Mouse (Mus musculus): Measurements from ENCODE around the gene Tgfbr2.

Gene Tgfbr2

DNA sequence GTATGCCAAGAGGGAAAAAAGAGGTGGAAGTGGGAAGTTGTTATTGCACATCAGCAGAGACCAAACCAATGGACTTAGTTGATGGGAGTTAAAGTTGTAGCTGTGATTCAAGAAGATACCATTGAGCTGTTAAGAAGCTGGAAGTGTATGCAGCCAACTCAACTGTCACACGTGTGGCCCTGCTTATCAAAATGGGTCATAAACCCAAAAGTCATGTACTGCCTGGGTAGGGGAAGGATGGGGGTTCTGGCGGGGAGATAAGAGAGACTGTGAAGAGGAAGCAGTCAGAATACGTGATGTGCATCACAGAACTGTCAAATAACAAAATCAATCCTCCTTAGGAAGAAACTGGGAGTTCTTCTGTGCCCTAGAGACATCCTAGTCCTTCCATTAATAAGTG, 15.1 kb downstream of the Tgfbr2 start:
- no peak for DNase-seq (ENCODE audit: low spot score in 2 of 2)

DNA sequence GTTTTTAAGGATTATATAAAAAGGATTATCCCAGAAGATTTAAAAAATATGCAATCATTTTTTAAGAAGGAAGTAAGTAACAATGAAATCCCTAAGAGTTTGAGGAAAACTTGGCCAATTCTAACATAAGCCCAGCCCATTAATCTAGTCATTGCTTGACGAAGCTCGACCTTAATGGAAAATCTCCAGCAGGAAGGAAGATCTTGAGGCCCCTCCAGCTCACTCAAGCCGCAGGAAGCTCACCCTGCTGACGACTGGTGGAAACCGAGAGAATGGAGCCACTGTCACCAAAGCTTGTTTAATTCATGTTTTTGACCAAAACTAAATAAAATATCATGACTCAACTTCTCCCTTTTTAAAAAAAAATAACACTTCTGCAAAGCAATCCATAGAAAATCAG, 18.7 kb downstream of the Tgfbr2 start:
- no peak for DNase-seq (ENCODE audit: low spot score in 2 of 2)

DNA sequence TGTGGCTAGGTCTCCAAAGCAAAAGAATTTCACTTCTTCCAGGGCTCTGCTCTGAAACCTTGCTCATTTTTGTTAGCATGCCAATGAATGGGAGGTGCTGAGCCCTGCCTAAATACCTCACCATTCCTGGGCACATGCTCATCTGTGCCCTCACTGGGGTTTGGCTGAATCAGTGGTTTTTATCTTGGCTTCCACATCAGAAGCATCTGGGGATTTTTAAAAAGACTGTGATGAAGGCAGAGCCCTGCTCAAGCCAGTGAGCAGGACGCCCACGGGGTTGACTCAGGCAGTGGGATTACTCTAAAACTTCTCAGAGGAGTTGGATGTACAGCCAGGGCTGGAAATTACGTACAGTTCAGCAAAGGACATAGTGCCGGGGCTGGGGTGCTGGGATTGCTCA, 22.3 kb downstream of the Tgfbr2 start:
- DNase-seq (ENCODE audit: low spot score in 2 of 2) = no peak

DNA sequence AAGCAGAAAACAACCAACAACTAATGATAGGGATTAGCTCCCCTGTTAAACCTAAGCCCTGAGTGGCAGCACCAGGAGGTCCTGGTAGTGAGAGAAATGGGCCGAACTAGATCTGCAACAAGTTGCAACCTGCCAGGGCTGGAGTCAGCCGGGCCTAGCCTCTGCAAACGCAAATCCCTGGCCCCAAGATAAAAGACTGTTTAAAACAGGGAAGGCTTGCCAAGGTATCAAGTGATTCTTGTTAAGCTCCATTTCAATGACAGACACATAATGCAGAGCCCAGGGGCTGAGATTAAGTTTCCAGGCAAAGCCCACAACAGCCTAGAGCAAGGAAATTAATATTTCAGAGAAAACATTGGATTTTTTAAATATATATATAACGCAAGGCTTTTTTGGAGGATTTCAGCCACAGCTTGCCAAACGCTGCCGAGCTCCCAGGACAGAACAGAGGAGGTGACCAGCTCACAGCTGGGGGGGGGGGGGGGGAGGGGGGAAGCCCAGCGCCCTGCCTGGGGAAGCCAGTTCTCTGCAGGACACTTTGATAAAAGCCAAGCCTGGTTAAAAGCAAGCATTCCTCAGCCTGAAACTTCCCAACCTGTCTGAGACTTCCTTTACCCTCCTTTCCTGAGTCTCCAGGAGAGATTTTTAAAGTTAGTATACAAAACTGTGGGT, 24.3 kb downstream of the Tgfbr2 start:
- no peak for DNase-seq (ENCODE audit: low spot score in 2 of 2)

DNA sequence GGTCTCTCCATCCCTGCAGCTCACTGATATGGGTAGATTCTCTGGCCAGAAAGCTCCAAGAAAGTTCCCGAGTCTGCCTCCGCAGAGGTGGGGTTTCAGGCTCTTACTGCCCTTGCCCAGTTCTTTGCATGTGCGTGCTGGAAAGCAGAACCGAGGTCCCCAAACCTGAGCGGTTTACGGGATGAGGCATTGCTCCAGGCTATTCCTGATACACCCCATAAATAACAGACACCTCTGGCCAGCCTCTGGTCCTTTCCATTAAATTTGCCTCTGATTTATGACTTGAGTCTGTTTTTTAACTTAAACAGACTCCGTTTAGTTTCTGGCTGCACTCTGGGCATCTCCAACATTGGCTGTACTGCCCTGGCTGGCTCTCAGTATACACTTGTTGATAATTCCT, 26.4 kb downstream of the Tgfbr2 start:
- no peak for DNase-seq (ENCODE audit: low spot score in 2 of 2)

DNA sequence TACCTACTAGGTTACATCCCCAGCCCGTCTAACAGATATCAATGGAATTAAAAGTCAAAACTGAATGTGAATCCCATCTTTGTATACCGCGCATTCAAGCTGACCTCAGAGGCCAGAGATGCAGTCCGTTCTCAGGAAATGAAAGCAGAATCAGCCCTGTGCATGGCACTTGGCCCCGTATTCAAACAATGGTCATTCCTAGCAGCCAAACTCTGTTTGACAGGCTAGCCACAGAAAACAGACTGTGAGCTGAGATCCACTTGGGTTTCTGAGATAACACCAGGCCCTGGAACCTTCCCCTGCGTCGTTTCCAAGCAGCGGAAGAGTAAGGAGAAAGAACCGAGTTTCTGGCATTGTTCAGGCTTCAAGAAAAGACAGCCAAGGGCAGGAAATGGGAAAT, 28.9 kb downstream of the Tgfbr2 start:
- no peak for DNase-seq (ENCODE audit: low spot score in 2 of 2)

DNA sequence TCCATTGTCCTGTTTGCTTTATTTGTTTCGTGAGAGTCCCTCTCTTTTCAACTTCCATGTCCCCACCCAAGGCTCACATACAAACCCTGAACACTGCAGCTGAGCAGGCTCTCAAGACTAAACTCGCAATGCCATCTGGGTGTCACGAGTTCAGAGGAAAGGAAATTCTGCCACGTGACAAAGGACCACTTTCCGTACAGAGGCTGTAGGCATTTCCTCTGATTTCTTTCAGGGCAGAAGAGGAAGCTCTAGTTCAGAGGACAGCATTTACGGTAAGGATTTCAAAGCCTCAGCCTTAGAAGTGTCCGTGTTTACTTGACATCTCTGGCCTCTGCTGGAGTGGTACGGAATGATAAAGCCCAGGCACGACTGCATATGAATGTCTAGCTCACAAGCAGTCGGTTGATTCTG, 29.9 kb downstream of the Tgfbr2 start:
- DNase-seq (ENCODE audit: low spot score in 2 of 2) = peak in 1 of 2 experiments; percentile 43

DNA sequence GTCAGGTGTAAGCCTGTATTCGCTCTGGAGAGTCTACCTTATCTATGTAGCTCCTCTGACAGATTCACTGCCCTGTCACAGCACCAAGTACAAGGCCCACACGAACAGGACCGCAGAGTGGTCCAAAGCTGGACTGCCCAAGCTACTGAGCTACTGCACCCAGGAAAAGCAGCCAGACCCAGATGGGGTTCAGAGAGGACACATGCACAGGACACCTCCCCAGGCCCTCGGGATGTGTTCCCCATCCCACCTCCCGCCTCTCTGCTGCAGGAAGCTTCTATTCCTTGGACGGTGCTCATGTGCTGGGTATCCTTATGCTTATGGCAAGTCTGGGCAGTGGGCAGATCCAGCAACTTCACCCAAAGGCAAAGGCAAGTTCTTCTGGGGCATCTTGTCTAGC, 34.7 kb downstream of the Tgfbr2 start:
- DNase-seq (ENCODE audit: low spot score in 2 of 2) = no peak

DNA sequence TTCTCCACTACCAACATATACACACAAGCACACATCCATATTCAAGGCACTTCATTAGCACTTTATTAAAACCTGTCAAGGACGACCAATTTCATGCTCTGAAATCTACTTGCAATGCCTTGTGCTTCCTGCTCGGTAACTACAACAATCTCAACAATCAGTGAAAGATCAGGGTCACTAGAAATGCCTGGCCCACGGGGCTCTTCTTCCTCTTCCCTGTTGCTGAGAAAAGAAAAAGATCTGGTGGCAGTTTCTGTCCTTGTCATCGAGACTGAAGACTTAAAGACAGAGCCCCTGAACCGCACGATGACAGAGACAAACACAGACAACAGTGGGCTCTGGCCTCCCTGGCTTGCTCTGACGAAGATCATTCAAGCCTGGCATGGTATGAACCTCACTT, 35.6 kb downstream of the Tgfbr2 start:
- DNase-seq (ENCODE audit: low spot score in 2 of 2) = no peak

DNA sequence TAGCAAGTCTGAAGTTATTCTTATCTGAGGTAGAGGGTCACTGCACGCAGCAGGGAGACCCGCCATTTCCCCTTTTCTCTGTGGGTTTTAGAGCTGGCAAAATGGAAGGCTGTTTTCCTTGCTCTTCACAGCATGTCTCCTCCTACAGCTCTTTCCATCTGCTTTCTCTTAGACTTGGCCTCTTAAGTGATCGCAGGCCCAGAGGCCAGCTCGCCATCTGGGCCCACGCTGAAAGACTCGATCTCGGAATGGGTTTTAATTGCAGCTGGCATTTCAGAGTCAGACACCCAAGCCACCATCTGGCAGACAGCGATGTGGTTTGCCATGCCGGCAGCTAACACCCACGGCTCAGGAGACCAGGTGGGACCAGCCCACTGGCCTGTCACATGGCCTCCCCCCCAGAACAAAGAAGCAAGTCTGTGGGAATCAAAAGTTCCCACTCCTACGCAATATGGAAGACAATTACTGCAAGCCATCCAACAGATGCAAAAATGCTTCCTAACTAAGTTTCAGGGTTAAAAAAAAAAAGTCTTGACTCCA, 36.5 kb downstream of the Tgfbr2 start:
- no peak for DNase-seq (ENCODE audit: low spot score in 2 of 2)

DNA sequence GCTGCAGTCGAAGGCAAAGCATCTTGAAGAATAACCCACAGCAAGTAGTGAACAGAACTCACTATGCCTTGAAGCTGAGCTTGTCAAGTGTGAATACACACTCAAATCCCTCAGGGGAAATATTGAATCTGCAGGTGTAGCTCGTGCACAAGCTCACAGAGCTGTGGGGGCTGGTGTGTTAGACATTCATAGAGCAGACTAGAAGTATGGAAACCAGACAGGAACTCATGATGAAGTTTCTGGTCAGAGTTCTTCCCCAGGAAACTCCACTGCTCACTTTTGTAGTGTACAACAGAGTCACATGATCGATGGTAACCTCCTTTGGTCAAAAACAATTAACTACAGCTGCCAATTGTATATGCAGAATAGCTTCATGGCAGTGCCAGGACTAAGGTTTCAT, 37.5 kb downstream of the Tgfbr2 start:
- DNase-seq (ENCODE audit: low spot score in 2 of 2) = no peak

DNA sequence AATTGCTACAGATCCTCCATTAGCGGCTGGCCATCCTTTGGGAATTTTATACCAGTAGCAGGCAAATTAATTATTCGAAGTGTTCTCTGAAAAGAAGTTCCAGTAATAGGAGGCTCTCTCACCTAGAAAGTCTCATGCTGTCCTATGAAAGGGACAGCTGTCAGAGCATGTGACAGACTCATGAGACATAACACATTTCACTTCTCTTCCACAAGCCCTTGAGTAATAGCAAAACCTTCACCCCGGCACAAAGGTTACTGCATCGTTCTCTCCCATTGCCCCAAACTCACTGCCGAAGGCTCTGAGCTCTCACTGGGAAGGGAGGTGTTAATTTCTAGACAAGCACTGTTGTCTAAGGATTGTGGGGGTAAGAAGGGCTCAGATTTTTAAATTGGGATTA, 38.3 kb downstream of the Tgfbr2 start:
- no peak for DNase-seq (ENCODE audit: low spot score in 2 of 2)

DNA sequence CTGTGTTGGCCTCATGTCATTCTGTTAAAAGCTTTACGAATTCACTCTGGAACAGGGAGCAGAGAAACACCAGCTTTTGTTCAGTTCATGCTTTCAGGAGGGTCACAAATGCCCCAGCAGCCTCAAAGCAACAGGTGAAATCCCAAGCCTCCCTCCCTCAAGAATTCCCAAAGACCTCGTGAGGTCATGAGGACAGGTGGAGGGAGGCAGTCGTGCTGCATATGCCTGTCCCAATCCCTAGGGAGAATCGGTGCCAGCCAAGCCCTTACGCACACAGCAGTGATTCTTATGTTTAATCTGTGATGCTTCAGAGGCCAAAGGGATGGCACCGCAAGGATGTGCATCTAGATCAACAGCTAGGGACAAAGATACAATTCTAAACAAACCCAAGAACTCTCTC, 39.0 kb downstream of the Tgfbr2 start:
- DNase-seq (ENCODE audit: low spot score in 2 of 2) = no peak

DNA sequence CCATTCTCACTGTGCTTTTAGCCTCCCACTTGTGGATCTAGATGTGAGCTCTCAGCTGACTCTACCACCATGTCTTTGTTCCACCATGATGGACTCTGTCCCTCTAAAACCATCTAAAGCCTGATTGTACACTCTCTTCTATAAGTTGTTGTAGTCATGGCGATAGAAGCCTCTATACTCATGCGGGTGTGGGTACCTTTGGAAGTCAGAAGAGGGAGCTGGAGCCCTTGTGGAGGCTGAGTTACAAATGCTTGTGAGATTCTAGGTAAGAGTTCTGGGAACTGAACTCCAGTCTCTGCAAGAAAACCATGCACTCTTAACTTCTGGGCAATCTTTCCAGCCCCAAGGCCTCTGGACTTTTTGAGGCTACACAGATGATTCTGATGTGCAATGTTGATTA, 40.7 kb downstream of the Tgfbr2 start:
- DNase-seq (ENCODE audit: low spot score in 2 of 2) = no peak

DNA sequence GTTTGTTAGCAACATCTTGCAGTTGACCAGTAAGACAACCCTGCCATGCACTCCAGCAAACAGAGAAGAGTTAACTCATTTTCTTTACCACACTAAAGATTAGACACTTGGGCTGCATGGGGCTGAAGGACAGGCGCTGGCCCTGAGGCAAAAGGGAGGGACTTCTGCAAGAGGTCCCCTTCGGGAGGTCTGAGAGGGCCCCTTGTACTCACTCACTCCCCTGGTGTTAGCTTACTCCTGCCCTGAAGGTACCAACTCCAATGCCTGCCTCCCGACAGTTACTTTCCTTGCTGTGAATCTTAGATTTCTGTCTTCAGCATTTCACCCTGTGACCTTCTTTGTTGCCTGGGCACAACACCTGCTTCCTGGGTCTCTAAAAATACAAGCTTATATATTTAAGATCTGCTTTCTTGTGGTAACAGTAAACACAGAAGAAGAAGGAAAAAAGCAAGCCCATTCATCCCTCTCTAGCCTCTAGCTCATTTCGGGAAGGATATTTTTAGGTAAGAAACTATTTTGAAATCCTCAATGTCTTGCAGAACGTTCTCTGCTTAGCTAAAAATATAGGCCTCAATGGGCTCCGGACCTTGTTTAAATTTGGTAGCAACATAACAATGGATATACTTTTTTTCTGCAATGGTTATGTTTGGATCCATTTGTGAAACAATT, 41.7 kb downstream of the Tgfbr2 start:
- no peak for DNase-seq (ENCODE audit: low spot score in 2 of 2)

DNA sequence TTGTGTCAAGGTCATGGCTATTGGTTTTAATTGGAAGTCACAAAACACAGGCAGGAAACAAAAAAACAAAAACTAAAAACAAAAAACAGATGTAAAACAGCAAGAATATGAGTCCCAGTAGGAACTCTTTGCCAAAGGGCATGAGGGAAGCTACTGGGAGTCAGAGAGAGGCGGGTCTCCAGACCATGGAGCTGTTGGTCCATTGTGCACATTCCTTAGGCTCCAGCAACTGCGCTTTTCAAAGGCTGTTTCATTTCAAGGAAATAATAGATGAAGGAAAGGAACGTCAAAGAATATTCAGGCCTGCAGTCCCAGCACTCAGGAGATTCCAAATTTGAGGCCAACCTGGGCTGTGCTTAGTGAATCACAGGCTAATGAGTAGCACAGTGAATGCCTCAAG, 46.3 kb downstream of the Tgfbr2 start:
- DNase-seq (ENCODE audit: low spot score in 2 of 2) = no peak

DNA sequence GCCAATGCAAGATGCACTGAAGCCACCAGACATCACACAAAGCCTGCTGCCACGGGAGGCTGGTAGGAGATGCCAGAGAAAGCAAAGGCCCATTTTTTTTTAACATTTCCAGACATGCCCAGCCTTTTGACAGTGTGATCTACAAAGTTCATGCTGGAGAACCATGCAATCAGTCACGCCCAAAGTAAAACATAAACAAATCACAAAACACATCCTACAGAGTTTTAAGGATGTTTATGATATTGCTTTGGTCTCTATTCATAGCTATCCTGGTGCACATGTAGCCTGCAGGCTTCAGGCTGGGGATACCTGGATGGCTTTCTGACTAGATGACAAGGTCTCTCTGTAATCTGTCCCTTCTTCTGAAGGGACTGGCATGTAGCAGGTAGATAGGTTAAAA, 46.8 kb downstream of the Tgfbr2 start:
- DNase-seq (ENCODE audit: low spot score in 2 of 2) = no peak

DNA sequence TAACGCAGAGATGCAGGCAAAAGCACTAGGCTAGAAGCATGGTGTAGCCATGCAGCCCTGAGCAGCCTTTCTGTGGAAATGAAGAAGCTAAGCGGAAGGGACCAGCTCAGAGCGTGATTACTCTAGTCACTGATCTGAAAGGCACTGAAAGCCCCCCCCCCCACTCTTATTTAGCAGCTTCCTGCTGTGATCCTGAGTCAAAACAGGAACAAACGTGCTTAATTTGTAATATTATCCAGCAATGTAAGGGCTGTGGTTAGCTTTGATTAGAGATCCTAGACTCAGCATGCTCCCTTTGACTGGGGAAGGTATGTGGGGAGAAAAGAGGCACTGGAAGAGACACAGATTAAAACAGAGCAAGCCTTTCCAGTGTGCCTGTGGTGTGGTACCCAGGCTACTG, 48.7 kb downstream of the Tgfbr2 start:
- no peak for DNase-seq (ENCODE audit: low spot score in 2 of 2)

DNA sequence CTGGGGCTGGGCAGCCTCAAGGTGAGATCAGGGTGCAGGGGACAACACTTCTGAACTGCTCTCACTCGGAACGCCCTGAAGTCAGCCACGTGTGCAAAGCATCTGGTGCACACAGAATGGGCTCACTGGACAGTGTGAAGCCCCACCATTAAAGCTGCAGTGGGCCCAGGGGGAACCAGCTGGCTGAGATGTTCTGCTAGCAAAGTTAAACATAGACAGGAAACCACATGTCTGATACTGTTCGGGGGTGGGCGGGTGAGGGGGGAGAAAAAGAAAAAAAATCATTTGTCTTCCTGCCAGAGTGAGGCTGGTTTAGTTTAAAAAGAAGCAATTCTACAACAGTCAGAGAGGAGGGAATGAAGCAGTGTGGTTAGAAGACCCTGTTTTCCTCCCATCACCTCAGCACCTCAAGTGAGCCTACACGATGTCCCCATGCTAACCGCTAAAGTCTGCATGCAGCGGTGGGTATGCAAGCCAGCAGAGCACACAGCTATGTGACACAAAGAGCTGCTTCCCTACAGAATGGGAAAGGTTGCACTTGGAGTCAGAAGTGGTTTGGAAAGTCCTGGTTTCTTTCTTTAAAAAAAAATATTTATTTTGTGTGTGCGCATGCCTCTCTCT, 52.1 kb downstream of the Tgfbr2 start:
- DNase-seq (ENCODE audit: low spot score in 2 of 2) = peak in 1 of 2 experiments; percentile 39

DNA sequence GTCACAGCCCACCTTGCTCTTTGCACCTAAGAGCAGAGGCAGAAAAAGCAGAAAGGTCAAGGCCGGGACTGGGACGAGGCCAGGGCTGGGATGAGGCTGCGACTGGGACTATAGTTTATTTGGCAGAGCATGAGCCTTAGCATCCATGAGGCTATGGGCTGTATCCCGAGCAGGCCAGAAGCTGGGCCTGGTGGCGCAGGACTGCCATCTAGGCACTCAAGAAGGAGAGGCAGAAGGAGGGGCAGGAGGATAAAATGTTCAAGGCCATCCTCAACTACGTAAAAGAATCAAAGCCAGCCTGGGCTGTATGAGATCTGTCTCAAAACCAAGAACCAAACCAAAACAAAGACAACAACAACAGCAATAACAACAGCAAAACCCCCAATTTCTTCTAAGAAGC, 52.6 kb downstream of the Tgfbr2 start:
- DNase-seq (ENCODE audit: low spot score in 2 of 2) = no peak

DNA sequence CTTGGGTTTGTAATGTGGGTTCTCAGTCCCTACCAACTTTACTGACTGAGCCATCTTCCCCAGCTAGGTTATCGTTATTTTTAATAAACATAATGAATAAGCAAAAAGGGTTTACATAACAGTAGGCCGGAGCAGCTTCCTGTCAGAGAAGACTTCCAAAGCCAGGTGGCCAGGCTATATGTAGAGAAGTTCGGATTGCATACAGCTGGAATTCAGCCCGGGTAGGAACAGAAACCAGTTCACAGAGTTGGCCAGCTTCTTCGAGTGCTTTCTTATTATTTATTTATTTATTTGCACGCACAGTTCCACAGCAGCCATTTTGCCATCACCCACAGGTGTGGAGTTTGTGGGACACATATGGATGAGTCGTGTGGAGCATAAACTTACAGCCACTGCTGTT, 53.7 kb downstream of the Tgfbr2 start:
- DNase-seq (ENCODE audit: low spot score in 2 of 2) = no peak

DNA sequence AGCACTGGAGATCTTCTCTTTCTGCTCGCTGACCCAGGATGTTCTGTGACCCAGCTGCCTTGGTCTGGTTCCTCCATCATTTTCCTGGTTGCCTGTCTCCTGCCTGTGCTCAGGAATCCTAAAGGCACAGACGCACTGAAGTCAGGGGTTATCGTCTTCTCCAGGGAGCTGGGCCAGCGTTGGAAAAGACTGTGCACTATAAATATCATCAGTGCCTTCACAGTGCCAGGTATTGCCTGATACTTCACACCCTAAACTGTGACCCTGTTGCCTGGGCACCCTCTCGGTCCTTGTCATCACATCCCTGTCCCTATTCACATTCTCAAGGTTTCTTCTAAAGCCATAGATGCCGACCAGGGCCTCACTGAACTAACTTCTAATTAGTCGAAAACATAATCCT, 55.2 kb downstream of the Tgfbr2 start:
- no peak for DNase-seq (ENCODE audit: low spot score in 2 of 2)

DNA sequence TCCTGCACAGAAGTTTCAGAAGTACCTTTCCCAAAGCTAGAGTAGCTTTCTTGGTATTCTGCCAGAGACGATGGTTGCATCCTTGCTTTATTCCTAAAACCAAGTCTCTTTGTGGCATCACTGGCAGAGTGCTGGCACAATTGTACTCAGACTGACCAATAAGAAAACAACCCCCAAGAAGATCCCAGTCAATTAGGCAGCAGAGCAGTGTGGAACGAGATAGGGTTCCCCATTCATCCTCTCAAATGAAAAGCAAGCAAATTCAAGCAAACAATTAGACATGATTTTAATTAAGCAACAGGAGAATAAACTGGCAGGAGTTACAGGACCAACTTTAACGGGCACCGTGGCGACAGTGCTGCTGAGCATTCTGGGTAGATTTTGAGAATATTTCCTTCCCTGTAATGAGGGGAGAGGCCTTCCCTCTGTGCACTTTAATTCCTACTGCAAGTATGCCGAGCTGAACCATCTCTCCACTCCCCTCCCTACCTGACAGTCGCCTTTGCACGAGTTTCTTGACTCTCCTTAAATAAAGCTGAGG, 56.8 kb downstream of the Tgfbr2 start:
- no peak for DNase-seq (ENCODE audit: low spot score in 2 of 2)

All from spleen, postnatal 4 days (tissue).